Mouse (Mus musculus) kidney, adult 2 months (tissue): ENCODE measurements at regions not wholly inside any gene's neighbourhood (a gene's known extent, or its start where the extent isn't known, plus 50 kb on each side); places are given as distances from the start of the nearest gene placed in this dataset.
A peak's percentile ranks its signal among the peaks of the same experiment; 100 is the strongest.

Experiments used
- DNase-seq: peaks from one replicate; pipeline ENCODE4 v3.0.0; 2021
- H3K27ac ChIP-seq: fragments of 200-500 bp; 2 replicates; pipeline ENCODE4 v1.5.1; 2012; ENCODE audit warnings: low read depth, low read length, control low read depth, inconsistent platforms; ENCODE audit not compliant: insufficient read depth
- H3K27me3 ChIP-seq: fragments of 200-500 bp; replicated peaks from 2 replicates; pipeline ENCODE4 v1.6.1; 2012; ENCODE audit warnings: mild to moderate bottlenecking, moderate library complexity, low read length, inconsistent platforms; ENCODE audit not compliant: control insufficient read depth, insufficient read depth
- H3K36me3 ChIP-seq: fragments of 200-500 bp; 2 replicates; pipeline ENCODE4 v1.6.1; 2012; ENCODE audit warnings: mild to moderate bottlenecking, moderate library complexity, low read length, inconsistent platforms; ENCODE audit not compliant: control insufficient read depth, insufficient read depth
- H3K4me1 ChIP-seq: fragments of 200-500 bp; 2 replicates; pipeline ENCODE4 v1.6.1; 2011; ENCODE audit warnings: low read length; ENCODE audit not compliant: control insufficient read depth, insufficient read depth
- H3K4me3 ChIP-seq: fragments of 200-500 bp; 2 replicates; pipeline ENCODE4 v1.5.1; 2011; ENCODE audit warnings: mild to moderate bottlenecking, low read depth, low read length, control low read depth; ENCODE audit not compliant: insufficient read depth
- CTCF ChIP-seq: fragments of 200-500 bp; conservative IDR thresholded peaks from 2 replicates; pipeline ENCODE4 v1.5.1; 2011; ENCODE audit warnings: low read depth, mild to moderate bottlenecking, control low read depth, low read length, moderate library complexity, mixed read lengths; ENCODE audit not compliant: insufficient read depth, insufficient read length
- POLR2A ChIP-seq: fragments of 200-500 bp; IDR thresholded peaks from one replicate; pipeline ENCODE4 v1.6.1; 2011; ENCODE audit warnings: low read depth, low read length, control low read depth
- WGBS: fragments of 180-500 bp; shearing (Covaris S2); methylation state at CpG from one replicate; pipeline ENCODE4 v1.1.7; 2018; 5-methylcytosine and 5-hydroxymethylcytosine counted together

GRCm38 (mm10) chr16:75304743-75305142, 281.1 kb downstream of the Lipi start:
- H3K4me3 ChIP-seq: no peak overlapping the region
- H3K36me3 ChIP-seq: no peaks in the 10 kb centered on the region
- no peak overlapping the region for H3K27ac ChIP-seq
- WGBS: 61% methylated on average over 4 of the region's 4 CpGs
- no peaks in the 10 kb centered on the region for H3K4me1 ChIP-seq
- no peak for TF ChIP-seq POLR2A
- TF ChIP-seq CTCF: no peak
- no peak for DNase-seq
- no peaks in the 10 kb centered on the region for H3K27me3 ChIP-seq

GRCm38 (mm10) chr16:75297416-75297815, 288.4 kb downstream of the Lipi start:
- TF ChIP-seq CTCF: no peak
- TF ChIP-seq POLR2A: no peak
- H3K4me1 ChIP-seq: no peaks in the 10 kb centered on the region
- no peak overlapping the region for H3K4me3 ChIP-seq
- no peak for DNase-seq
- H3K36me3 ChIP-seq: no peaks in the 10 kb centered on the region
- H3K27ac ChIP-seq: no peak overlapping the region
- 93% methylated on average over 3 of the region's 3 CpGs for WGBS
- H3K27me3 ChIP-seq: no peaks in the 10 kb centered on the region

- Histone ChIP-seq H3K4me1 (no peaks in the 10 kb centered on the region), H3K4me3 (no peak overlapping the region), H3K27me3 (no peaks in the 10 kb centered on the region), H3K36me3 (no peaks in the 10 kb centered on the region), H3K27ac (no peak overlapping the region)
- TF ChIP-seq POLR2A (no peak), CTCF (no peak)
- 56% methylated on average over 9 of the region's 9 CpGs for WGBS
- DNase-seq: peak; percentile 5
Observed at GRCm38 (mm10) chr16:75292736-75293428, 293.0 kb downstream of the Lipi start.

GRCm38 (mm10) chr16:75291194-75291593, 294.7 kb downstream of the Lipi start:
- no peaks in the 10 kb centered on the region for H3K4me1 ChIP-seq
- H3K27ac ChIP-seq: no peak overlapping the region
- no peak for TF ChIP-seq POLR2A
- no peak for TF ChIP-seq CTCF
- H3K27me3 ChIP-seq: no peaks in the 10 kb centered on the region
- DNase-seq: peak; percentile 2
- 31% methylated on average over 4 of the region's 4 CpGs for WGBS
- H3K4me3 ChIP-seq: no peak overlapping the region
- H3K36me3 ChIP-seq: no peaks in the 10 kb centered on the region

- Histone ChIP-seq H3K27me3 (no peaks in the 10 kb centered on the region), H3K27ac (no peak overlapping the region), H3K36me3 (no peaks in the 10 kb centered on the region), H3K4me3 (no peak overlapping the region), H3K4me1 (no peaks in the 10 kb centered on the region)
- no peak for DNase-seq
- WGBS: 97% methylated on average over 1 of the region's 1 CpGs
- TF ChIP-seq POLR2A (no peak), CTCF (no peak)
Observed at GRCm38 (mm10) chr16:75287150-75287549, 298.7 kb downstream of the Lipi start.

- TF ChIP-seq CTCF (no peak), POLR2A (no peak)
- Histone ChIP-seq H3K4me3 (no peak overlapping the region), H3K36me3 (no peaks in the 10 kb centered on the region), H3K27me3 (no peaks in the 10 kb centered on the region), H3K27ac (no peak overlapping the region), H3K4me1 (no peaks in the 10 kb centered on the region)
- WGBS: 79% methylated on average over 2 of the region's 2 CpGs
- DNase-seq: no peak
Observed at GRCm38 (mm10) chr16:75285811-75286210, 300.1 kb downstream of the Lipi start.

GRCm38 (mm10) chr16:75263903-75264302, 322.0 kb downstream of the Lipi start:
- 88% methylated on average over 6 of the region's 6 CpGs for WGBS
- Histone ChIP-seq H3K27ac (no peak overlapping the region), H3K4me3 (no peak overlapping the region), H3K4me1 (no peaks in the 10 kb centered on the region), H3K36me3 (no peaks in the 10 kb centered on the region), H3K27me3 (no peaks in the 10 kb centered on the region)
- TF ChIP-seq POLR2A (no peak), CTCF (no peak)
- no peak for DNase-seq

- Histone ChIP-seq H3K4me3 (no peak overlapping the region), H3K4me1 (no peaks in the 10 kb centered on the region), H3K36me3 (no peaks in the 10 kb centered on the region), H3K27me3 (no peaks in the 10 kb centered on the region), H3K27ac (no peak overlapping the region)
- TF ChIP-seq POLR2A (no peak), CTCF (no peak)
- 76% methylated on average over 1 of the region's 1 CpGs for WGBS
- DNase-seq: no peak
Observed at GRCm38 (mm10) chr16:75254981-75255380, 330.9 kb downstream of the Lipi start.
